Mouse (Mus musculus): ENCODE measurements at regions not wholly inside any gene's neighbourhood (a gene's known extent, or its start where the extent isn't known, plus 50 kb on each side); places are given as distances from the start of the nearest gene placed in this dataset.

- TF ChIP-seq POLR2A (IDR thresholded peaks at IDR 0.05; ENCODE audit: extremely low read depth, insufficient read depth, low read length) (no peak), CTCF (IDR thresholded peaks at IDR 0.05; ENCODE audit: extremely low read depth, insufficient read depth, low read length) (no peak)
- no peak overlapping the region for H3K4me3 ChIP-seq (ENCODE audit: insufficient read depth, low read length)
- no peak overlapping the region for H3K27ac ChIP-seq (ENCODE audit: insufficient read depth, low read length)
- H3K4me1 ChIP-seq (ENCODE audit: control insufficient read depth, insufficient read depth, low read length) = no peaks in the 10 kb centered on the region
Measured at GRCm38 (mm10) chr1:151263372-151263771, 53.4 kb downstream of the Gm47996 start.

GRCm38 (mm10) chr1:151263830-151264229 lies 53.9 kb downstream of the Gm47996 start:
- Histone ChIP-seq H3K27ac (ENCODE audit: insufficient read depth, low read length) (no peak overlapping the region), H3K4me3 (ENCODE audit: insufficient read depth, low read length) (no peak overlapping the region), H3K4me1 (ENCODE audit: control insufficient read depth, insufficient read depth, low read length) (no peaks in the 10 kb centered on the region)
- TF ChIP-seq CTCF (IDR thresholded peaks at IDR 0.05; ENCODE audit: extremely low read depth, insufficient read depth, low read length) (no peak), POLR2A (IDR thresholded peaks at IDR 0.05; ENCODE audit: extremely low read depth, insufficient read depth, low read length) (no peak)

- TF ChIP-seq CTCF (IDR thresholded peaks at IDR 0.05; ENCODE audit: extremely low read depth, insufficient read depth, low read length) = no peak
- no peak for TF ChIP-seq POLR2A (IDR thresholded peaks at IDR 0.05; ENCODE audit: extremely low read depth, insufficient read depth, low read length)
- Histone ChIP-seq H3K27ac (ENCODE audit: insufficient read depth, low read length) (no peak overlapping the region), H3K4me1 (ENCODE audit: control insufficient read depth, insufficient read depth, low read length) (no peaks in the 10 kb centered on the region), H3K4me3 (ENCODE audit: insufficient read depth, low read length) (no peak overlapping the region)
Measured at GRCm38 (mm10) chr1:151264789-151265188, 54.9 kb downstream of the Gm47996 start.

- no peaks in the 10 kb centered on the region for H3K4me1 ChIP-seq (ENCODE audit: control insufficient read depth, insufficient read depth, low read length)
- H3K4me3 ChIP-seq (ENCODE audit: insufficient read depth, low read length) = no peak overlapping the region
- no peak overlapping the region for H3K27ac ChIP-seq (ENCODE audit: insufficient read depth, low read length)
- TF ChIP-seq POLR2A (IDR thresholded peaks at IDR 0.05; ENCODE audit: extremely low read depth, insufficient read depth, low read length) = no peak
- no peak for TF ChIP-seq CTCF (IDR thresholded peaks at IDR 0.05; ENCODE audit: extremely low read depth, insufficient read depth, low read length)
Measured at GRCm38 (mm10) chr1:151265590-151265989, 55.7 kb downstream of the Gm47996 start.

- Histone ChIP-seq H3K4me1 (ENCODE audit: control insufficient read depth, insufficient read depth, low read length) (no peaks in the 10 kb centered on the region), H3K27ac (ENCODE audit: insufficient read depth, low read length) (no peak overlapping the region), H3K4me3 (ENCODE audit: insufficient read depth, low read length) (no peak overlapping the region)
- TF ChIP-seq POLR2A (IDR thresholded peaks at IDR 0.05; ENCODE audit: extremely low read depth, insufficient read depth, low read length) (no peak), CTCF (IDR thresholded peaks at IDR 0.05; ENCODE audit: extremely low read depth, insufficient read depth, low read length) (no peak)
Measured at GRCm38 (mm10) chr1:151266703-151267102, 56.8 kb downstream of the Gm47996 start.

GRCm38 (mm10) chr1:151270691-151271090 lies 60.8 kb downstream of the Gm47996 start:
- TF ChIP-seq POLR2A (IDR thresholded peaks at IDR 0.05; ENCODE audit: extremely low read depth, insufficient read depth, low read length) = no peak
- TF ChIP-seq CTCF (IDR thresholded peaks at IDR 0.05; ENCODE audit: extremely low read depth, insufficient read depth, low read length) = no peak
- H3K4me1 ChIP-seq (ENCODE audit: control insufficient read depth, insufficient read depth, low read length) = no peaks in the 10 kb centered on the region
- peak overlapping the region; percentile 65; the same call in 1 of the 2 replicates for H3K27ac ChIP-seq (ENCODE audit: insufficient read depth, low read length)
- no peak overlapping the region for H3K4me3 ChIP-seq (ENCODE audit: insufficient read depth, low read length)

GRCm38 (mm10) chr1:151274306-151274705 lies 64.4 kb downstream of the Gm47996 start:
- H3K4me3 ChIP-seq (ENCODE audit: insufficient read depth, low read length) = no peak overlapping the region
- H3K27ac ChIP-seq (ENCODE audit: insufficient read depth, low read length) = no peak overlapping the region
- TF ChIP-seq POLR2A (IDR thresholded peaks at IDR 0.05; ENCODE audit: extremely low read depth, insufficient read depth, low read length) = no peak
- no peak for TF ChIP-seq CTCF (IDR thresholded peaks at IDR 0.05; ENCODE audit: extremely low read depth, insufficient read depth, low read length)
- H3K4me1 ChIP-seq (ENCODE audit: control insufficient read depth, insufficient read depth, low read length) = no peaks in the 10 kb centered on the region

GRCm38 (mm10) chr1:151275581-151275980 lies 65.7 kb downstream of the Gm47996 start:
- Histone ChIP-seq H3K27ac (ENCODE audit: insufficient read depth, low read length) (no peak overlapping the region), H3K4me3 (ENCODE audit: insufficient read depth, low read length) (no peak overlapping the region), H3K4me1 (ENCODE audit: control insufficient read depth, insufficient read depth, low read length) (no peaks in the 10 kb centered on the region)
- TF ChIP-seq CTCF (IDR thresholded peaks at IDR 0.05; ENCODE audit: extremely low read depth, insufficient read depth, low read length) (no peak), POLR2A (IDR thresholded peaks at IDR 0.05; ENCODE audit: extremely low read depth, insufficient read depth, low read length) (no peak)

GRCm38 (mm10) chr1:151279955-151280354 lies 64.3 kb upstream of the Ivns1abp start:
- TF ChIP-seq CTCF (IDR thresholded peaks at IDR 0.05; ENCODE audit: extremely low read depth, insufficient read depth, low read length) (no peak), POLR2A (IDR thresholded peaks at IDR 0.05; ENCODE audit: extremely low read depth, insufficient read depth, low read length) (no peak)
- Histone ChIP-seq H3K4me1 (ENCODE audit: control insufficient read depth, insufficient read depth, low read length) (no peaks in the 10 kb centered on the region), H3K4me3 (ENCODE audit: insufficient read depth, low read length) (no peak overlapping the region), H3K27ac (ENCODE audit: insufficient read depth, low read length) (no peak overlapping the region)

GRCm38 (mm10) chr1:151285045-151285444 lies 59.2 kb upstream of the Ivns1abp start:
- H3K27ac ChIP-seq (ENCODE audit: insufficient read depth, low read length) = no peak overlapping the region
- H3K4me1 ChIP-seq (ENCODE audit: control insufficient read depth, insufficient read depth, low read length) = 0 out of 2 replicates have a peak, but pooled peaks cover 2% of the 10 kb centered on the region
- no peak overlapping the region for H3K4me3 ChIP-seq (ENCODE audit: insufficient read depth, low read length)
- no peak for TF ChIP-seq POLR2A (IDR thresholded peaks at IDR 0.05; ENCODE audit: extremely low read depth, insufficient read depth, low read length)
- no peak for TF ChIP-seq CTCF (IDR thresholded peaks at IDR 0.05; ENCODE audit: extremely low read depth, insufficient read depth, low read length)

Measured in cortical plate, adult 2 months (tissue).